Mouse (Mus musculus) retina, postnatal 7 days (tissue): ENCODE results near the gene Il11.

Experiments
- DNase-seq: peaks from one replicate; pipeline ENCODE4 v3.0.0-alpha.2; 2012; ENCODE audit warnings: low read depth, low spot score

The Il11 gene

GRCm38 (mm10) chr7:4788499-4789435 lies 6.1 kb upstream of the Il11 start:
- no peak for DNase-seq

GRCm38 (mm10) chr7:4783667-4784268 lies 1.1 kb upstream of the Il11 start:
- no peak for DNase-seq

- no peak for DNase-seq
These were observed 529 bp downstream of the Il11 start for GRCm38 (mm10) chr7:4782130-4782529.

- DNase-seq = no peak
These were observed 2.7 kb downstream of the Il11 start for GRCm38 (mm10) chr7:4779921-4780320.

GRCm38 (mm10) chr7:4777851-4778637 lies 4.6 kb downstream of the Il11 start:
- DNase-seq = no peak

- no peak for DNase-seq
These were observed 5.5 kb downstream of the Il11 start for GRCm38 (mm10) chr7:4776861-4777830.

GRCm38 (mm10) chr7:4776131-4776530 lies 6.5 kb downstream of the Il11 start:
- no peak for DNase-seq

- DNase-seq = no peak
These were observed 11.5 kb downstream of the Il11 start, which contains the start of gene Fam71e2 for GRCm38 (mm10) chr7:4771202-4771601. Fam71e2 (minus strand) TSS chr7:4771302.

GRCm38 (mm10) chr7:4764946-4765710 lies 17.5 kb downstream of the Il11 start:
- DNase-seq = no peak

GRCm38 (mm10) chr7:4759670-4760069 lies 23.0 kb downstream of the Il11 start:
- DNase-seq = no peak

GRCm38 (mm10) chr7:4752821-4753570 lies 29.7 kb downstream of the Il11 start, which contains the start of gene Cox6b2:
Cox6b2 (minus strand) TSS chr7:4753094.
- DNase-seq = peak; percentile 51

- DNase-seq = peak; percentile 35
These were observed 30.5 kb downstream of the Il11 start for GRCm38 (mm10) chr7:4751971-4752820.

- no peak for DNase-seq
These were observed 33.5 kb downstream of the Il11 start for GRCm38 (mm10) chr7:4749169-4749568.

- no peak for DNase-seq
These were observed 34.3 kb downstream of the Il11 start for GRCm38 (mm10) chr7:4748321-4748720.

- no peak for DNase-seq
These were observed 35.3 kb downstream of the Il11 start for GRCm38 (mm10) chr7:4747156-4747899.

- no peak for DNase-seq
These were observed 36.2 kb downstream of the Il11 start for GRCm38 (mm10) chr7:4746326-4746980.

- no peak for DNase-seq
These were observed 37.8 kb downstream of the Il11 start for GRCm38 (mm10) chr7:4744886-4745285.
